Mouse (Mus musculus) hindbrain, embryonic 15.5 days (tissue): Measurements from ENCODE around the gene Nup153. TPM values are rescaled to one million over a fixed set of nuclear protein-coding genes. Genes with fewer than 3 reads are reported as not detected.

Source experiments
- ATAC-seq: fragments of 200-750 bp; cut with Nextera tagmentation; 2 replicates; pipeline ENCODE4 v1.8.0; 2017; ENCODE audit warnings: low read depth, moderate number of reproducible peaks, moderate TSS enrichment; ENCODE audit not compliant: low FRiP score
- H3K27ac ChIP-seq: fragments of 300-500 bp; sonication (generic); replicated peaks from 2 replicates; pipeline ENCODE4 v1.5.1; 2015; ENCODE audit warnings: mild to moderate bottlenecking, inconsistent platforms
- H3K27me3 ChIP-seq: fragments of 300-500 bp; sonication (generic); 2 replicates; pipeline ENCODE4 v1.6.1; 2015; ENCODE audit warnings: control low read depth, inconsistent platforms
- H3K36me3 ChIP-seq: fragments of 300-500 bp; sonication (generic); 2 replicates; pipeline ENCODE4 v1.6.1; 2015; ENCODE audit warnings: control low read depth, inconsistent platforms
- H3K4me1 ChIP-seq: fragments of 300-500 bp; sonication (generic); replicated peaks from 2 replicates; pipeline ENCODE4 v1.6.1; 2015; ENCODE audit warnings: control low read depth, inconsistent platforms
- H3K4me2 ChIP-seq: fragments of 300-500 bp; sonication (generic); 2 replicates; pipeline ENCODE4 v1.6.1; 2015; ENCODE audit warnings: moderate library complexity, mild to moderate bottlenecking, inconsistent platforms
- H3K4me3 ChIP-seq: fragments of 300-500 bp; sonication (generic); 2 replicates; pipeline ENCODE4 v1.5.1; 2015; ENCODE audit warnings: mild to moderate bottlenecking, inconsistent platforms
- H3K9ac ChIP-seq: fragments of 300-500 bp; sonication (generic); 2 replicates; pipeline ENCODE4 v1.6.1; 2015; ENCODE audit warnings: inconsistent platforms
- H3K9me3 ChIP-seq: fragments of 300-500 bp; sonication (generic); 2 replicates; pipeline ENCODE4 v1.6.1; 2016; ENCODE audit warnings: control low read depth, inconsistent platforms
- WGBS: fragments of 180-500 bp; shearing (Covaris S2); methylation state at CpG from one replicate; pipeline ENCODE4 v1.1.7; 2015; 5-methylcytosine and 5-hydroxymethylcytosine counted together
- polyA plus RNA-seq: library from polyadenylated mRNA; unstranded; fragments of >200 nt; fragmentation: Nextera tagmentation; extraction: Ambion mirVana; gene quantifications from 2 replicates; pipeline ENCODE4 v1.2.1, GENCODE M21; 2015

Gene Nup153
- polyA plus RNA-seq, 1 experiment from 2014 or later = 18.3 TPM

DNA sequence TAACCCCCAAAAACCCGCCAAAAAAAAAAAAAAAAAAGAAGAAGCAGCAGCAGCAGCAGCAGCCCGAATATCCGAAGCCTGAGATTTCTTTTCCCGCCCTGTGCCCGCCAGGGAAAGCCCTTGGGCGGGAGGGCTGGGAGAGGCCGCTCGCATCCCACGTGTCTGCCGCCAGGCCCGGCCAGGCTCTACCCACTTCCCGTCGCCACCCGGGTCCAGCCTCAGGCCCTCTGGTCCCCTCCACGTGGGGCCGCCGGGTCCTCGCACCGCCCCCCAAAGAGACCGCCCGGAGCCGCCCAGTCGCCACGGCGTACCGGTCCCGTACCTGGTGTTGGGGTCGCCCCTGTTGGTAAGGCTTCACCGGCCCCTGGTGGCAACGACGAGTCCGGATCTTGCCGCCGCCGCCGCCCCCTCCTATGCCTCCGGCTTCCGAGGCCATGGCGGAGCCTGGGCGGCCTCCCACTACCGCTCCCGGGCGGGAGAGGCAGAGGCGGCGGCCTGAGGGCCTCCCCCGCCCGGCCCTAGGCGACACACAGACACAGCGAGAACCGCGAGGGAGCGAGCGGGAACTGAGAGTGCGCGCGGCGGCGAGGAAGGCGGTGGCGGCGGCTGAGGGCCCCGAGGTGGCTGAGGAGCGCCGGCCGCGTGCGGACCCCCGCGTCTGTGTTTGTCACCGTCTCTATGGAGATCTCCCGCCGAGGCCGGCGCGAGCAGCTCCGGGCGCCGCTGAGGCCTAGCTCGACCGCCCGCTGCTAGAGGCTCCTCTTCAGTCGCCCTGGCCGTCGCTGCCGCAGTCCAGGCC lies 503 bp downstream of the Nup153 start:
- Histone ChIP-seq H3K9me3 (no peaks in the 10 kb centered on the region), H3K36me3 (no peaks in the 10 kb centered on the region), H3K27me3 (no peaks in the 10 kb centered on the region), H3K9ac (peak overlapping the region; percentile 75), H3K27ac (peak overlapping the region; percentile 89), H3K4me3 (peak overlapping the region; percentile 85), H3K4me2 (peak overlapping the region; percentile 91), H3K4me1 (peaks cover 23% of the 10 kb centered on the region)
- peak; percentile 86 for ATAC-seq
- WGBS = under 1% methylated on average over 68 of the region's 85 CpGs

- peaks cover 23% of the 10 kb centered on the region for H3K4me1 ChIP-seq
- peak overlapping the region; percentile 91 for H3K4me2 ChIP-seq
- peak overlapping the region; percentile 85 for H3K4me3 ChIP-seq
- H3K9me3 ChIP-seq = no peaks in the 10 kb centered on the region
- no peaks in the 10 kb centered on the region for H3K27me3 ChIP-seq
- peak overlapping the region; percentile 89 for H3K27ac ChIP-seq
- H3K9ac ChIP-seq = peak overlapping the region; percentile 75
- WGBS = 1% methylated on average over 30 of the region's 30 CpGs
- no peaks in the 10 kb centered on the region for H3K36me3 ChIP-seq
- no peak for ATAC-seq
These were observed 1.3 kb downstream of the Nup153 start for GRCm38 (mm10) chr13:46726288-46727037.

- Histone ChIP-seq H3K27me3 (no peaks in the 10 kb centered on the region), H3K9me3 (no peaks in the 10 kb centered on the region), H3K9ac (no peak overlapping the region), H3K27ac (no peak overlapping the region), H3K36me3 (no peaks in the 10 kb centered on the region), H3K4me1 (peaks cover 23% of the 10 kb centered on the region), H3K4me2 (peak overlapping the region; percentile 25), H3K4me3 (no peak overlapping the region)
- no peak for ATAC-seq
- 31% methylated on average over 2 of the region's 2 CpGs for WGBS
These were observed 2.5 kb downstream of the Nup153 start for GRCm38 (mm10) chr13:46725227-46725626.

- Histone ChIP-seq H3K27ac (no peak overlapping the region), H3K9me3 (no peaks in the 10 kb centered on the region), H3K4me2 (no peak overlapping the region), H3K36me3 (no peaks in the 10 kb centered on the region), H3K9ac (no peak overlapping the region), H3K4me3 (no peak overlapping the region), H3K4me1 (peaks cover 23% of the 10 kb centered on the region), H3K27me3 (no peaks in the 10 kb centered on the region)
- no peak for ATAC-seq
These were observed 3.4 kb downstream of the Nup153 start for GRCm38 (mm10) chr13:46724371-46724770.

GRCm38 (mm10) chr13:46721009-46721408 lies 6.7 kb downstream of the Nup153 start:
- Histone ChIP-seq H3K4me2 (no peak overlapping the region), H3K27me3 (no peaks in the 10 kb centered on the region), H3K36me3 (no peaks in the 10 kb centered on the region), H3K27ac (no peak overlapping the region), H3K4me1 (peaks cover 21% of the 10 kb centered on the region), H3K9me3 (no peaks in the 10 kb centered on the region), H3K9ac (no peak overlapping the region), H3K4me3 (no peak overlapping the region)
- no peak for ATAC-seq

- H3K4me3 ChIP-seq = no peak overlapping the region
- H3K9ac ChIP-seq = no peak overlapping the region
- H3K27me3 ChIP-seq = no peaks in the 10 kb centered on the region
- no peak overlapping the region for H3K27ac ChIP-seq
- no peaks in the 10 kb centered on the region for H3K36me3 ChIP-seq
- H3K4me1 ChIP-seq = peaks cover 3% of the 10 kb centered on the region; the same call in 1 of the 2 replicates
- no peaks in the 10 kb centered on the region for H3K9me3 ChIP-seq
- no peak overlapping the region for H3K4me2 ChIP-seq
- no peak for ATAC-seq
- WGBS = 85% methylated on average over 5 of the region's 5 CpGs
These were observed 8.8 kb downstream of the Nup153 start for GRCm38 (mm10) chr13:46718893-46719400.

GRCm38 (mm10) chr13:46715976-46716639 lies 11.6 kb downstream of the Nup153 start:
- 77% methylated on average over 3 of the region's 3 CpGs for WGBS
- H3K27me3 ChIP-seq = no peaks in the 10 kb centered on the region
- no peak for ATAC-seq
- H3K9ac ChIP-seq = no peak overlapping the region
- peaks cover 3% of the 10 kb centered on the region; the same call in 1 of the 2 replicates for H3K4me1 ChIP-seq
- no peak overlapping the region for H3K4me3 ChIP-seq
- no peak overlapping the region for H3K27ac ChIP-seq
- no peak overlapping the region for H3K4me2 ChIP-seq
- H3K36me3 ChIP-seq = peaks cover 19% of the 10 kb centered on the region
- no peaks in the 10 kb centered on the region for H3K9me3 ChIP-seq

DNA sequence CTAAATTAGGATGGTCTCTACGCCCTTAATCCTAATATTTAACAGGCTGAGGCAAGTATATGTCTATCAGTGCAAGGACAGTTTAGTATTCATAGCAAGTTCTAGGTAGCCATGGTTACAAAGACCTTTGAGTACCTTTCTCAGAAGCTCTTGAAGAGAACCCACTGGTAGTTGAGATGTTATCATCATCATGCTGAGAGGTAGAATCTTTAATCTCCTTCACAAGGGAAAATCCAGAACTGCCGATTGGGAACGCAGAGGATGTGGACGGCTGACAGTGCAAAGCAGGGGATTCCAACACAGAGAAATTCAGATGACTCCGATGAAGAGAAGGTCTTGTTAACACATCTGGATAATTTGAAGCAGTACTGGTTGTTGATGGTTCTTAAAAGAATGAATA lies 14.3 kb downstream of the Nup153 start:
- H3K9ac ChIP-seq = no peak overlapping the region
- no peak for ATAC-seq
- H3K4me2 ChIP-seq = no peak overlapping the region
- WGBS = 91% methylated on average over 5 of the region's 5 CpGs
- H3K27me3 ChIP-seq = no peaks in the 10 kb centered on the region
- H3K4me1 ChIP-seq = no peaks in the 10 kb centered on the region
- peaks cover 35% of the 10 kb centered on the region for H3K36me3 ChIP-seq
- H3K9me3 ChIP-seq = no peaks in the 10 kb centered on the region
- no peak overlapping the region for H3K4me3 ChIP-seq
- no peak overlapping the region for H3K27ac ChIP-seq

- Histone ChIP-seq H3K9me3 (no peaks in the 10 kb centered on the region), H3K36me3 (peaks cover 26% of the 10 kb centered on the region), H3K4me3 (no peak overlapping the region), H3K9ac (no peak overlapping the region), H3K4me2 (no peak overlapping the region), H3K27ac (no peak overlapping the region), H3K27me3 (no peaks in the 10 kb centered on the region), H3K4me1 (no peaks in the 10 kb centered on the region)
- no peak for ATAC-seq
- WGBS = 87% methylated on average over 5 of the region's 5 CpGs
These were observed 24.6 kb downstream of the Nup153 start for GRCm38 (mm10) chr13:46703138-46703537.

GRCm38 (mm10) chr13:46701486-46701885 lies 26.3 kb downstream of the Nup153 start:
- no peaks in the 10 kb centered on the region for H3K27me3 ChIP-seq
- WGBS = 89% methylated on average over 2 of the region's 2 CpGs
- no peak overlapping the region for H3K9ac ChIP-seq
- no peaks in the 10 kb centered on the region for H3K4me1 ChIP-seq
- H3K36me3 ChIP-seq = peaks cover 22% of the 10 kb centered on the region
- no peak for ATAC-seq
- no peak overlapping the region for H3K27ac ChIP-seq
- H3K9me3 ChIP-seq = no peaks in the 10 kb centered on the region
- H3K4me2 ChIP-seq = no peak overlapping the region
- no peak overlapping the region for H3K4me3 ChIP-seq

DNA sequence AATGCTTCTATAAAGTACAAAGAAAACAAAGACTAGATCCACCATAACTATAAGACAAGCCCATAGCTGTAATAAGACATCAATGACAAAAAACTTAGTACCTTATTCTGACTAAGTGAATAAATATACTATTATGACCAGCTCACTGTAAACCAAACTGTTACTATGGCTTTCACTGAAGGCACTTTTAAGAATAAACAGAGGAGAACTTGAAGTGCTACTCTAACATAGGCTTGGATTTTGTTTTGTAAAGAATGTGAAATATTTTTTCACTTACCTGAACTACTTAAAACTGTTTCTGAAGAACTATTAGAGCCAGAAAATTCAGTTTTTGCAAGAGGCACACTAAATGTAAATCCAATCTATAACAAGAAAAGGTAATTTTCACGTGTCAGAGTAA lies 28.4 kb downstream of the Nup153 start:
- Histone ChIP-seq H3K27ac (no peak overlapping the region), H3K9me3 (no peaks in the 10 kb centered on the region), H3K4me3 (no peak overlapping the region), H3K4me2 (no peak overlapping the region), H3K27me3 (no peaks in the 10 kb centered on the region), H3K9ac (no peak overlapping the region), H3K36me3 (peaks cover 23% of the 10 kb centered on the region), H3K4me1 (no peaks in the 10 kb centered on the region)
- no peak for ATAC-seq
- 88% methylated on average over 1 of the region's 1 CpGs for WGBS

DNA sequence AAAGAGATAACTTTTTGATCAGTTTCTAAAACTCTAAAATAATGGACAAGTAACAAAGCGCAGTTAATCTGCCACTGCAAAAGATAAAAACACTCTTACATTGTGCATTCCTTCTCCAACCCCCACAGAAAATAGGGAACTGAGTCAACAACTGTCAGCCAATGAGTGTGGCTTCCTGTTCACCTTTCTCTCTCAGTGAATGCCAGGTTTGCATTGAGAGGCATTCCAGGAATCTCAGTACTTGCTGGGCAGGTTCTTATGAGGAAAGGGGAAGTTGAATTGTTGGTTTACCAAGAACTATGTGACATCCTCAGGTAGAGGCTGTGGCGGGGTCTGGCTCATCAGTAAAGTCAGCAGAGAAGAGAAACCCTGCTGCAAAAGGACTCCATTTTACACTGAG lies 31.0 kb downstream of the Nup153 start:
- no peaks in the 10 kb centered on the region for H3K9me3 ChIP-seq
- no peak overlapping the region for H3K27ac ChIP-seq
- H3K27me3 ChIP-seq = no peaks in the 10 kb centered on the region
- H3K4me2 ChIP-seq = no peak overlapping the region
- H3K9ac ChIP-seq = no peak overlapping the region
- H3K4me1 ChIP-seq = no peaks in the 10 kb centered on the region
- no peak overlapping the region for H3K4me3 ChIP-seq
- peaks cover 26% of the 10 kb centered on the region for H3K36me3 ChIP-seq
- WGBS = 93% methylated on average over 2 of the region's 2 CpGs
- ATAC-seq = no peak
